Comparison of ENCODE assay signal across 8 mouse cellular contexts in the genomic region with DNA sequence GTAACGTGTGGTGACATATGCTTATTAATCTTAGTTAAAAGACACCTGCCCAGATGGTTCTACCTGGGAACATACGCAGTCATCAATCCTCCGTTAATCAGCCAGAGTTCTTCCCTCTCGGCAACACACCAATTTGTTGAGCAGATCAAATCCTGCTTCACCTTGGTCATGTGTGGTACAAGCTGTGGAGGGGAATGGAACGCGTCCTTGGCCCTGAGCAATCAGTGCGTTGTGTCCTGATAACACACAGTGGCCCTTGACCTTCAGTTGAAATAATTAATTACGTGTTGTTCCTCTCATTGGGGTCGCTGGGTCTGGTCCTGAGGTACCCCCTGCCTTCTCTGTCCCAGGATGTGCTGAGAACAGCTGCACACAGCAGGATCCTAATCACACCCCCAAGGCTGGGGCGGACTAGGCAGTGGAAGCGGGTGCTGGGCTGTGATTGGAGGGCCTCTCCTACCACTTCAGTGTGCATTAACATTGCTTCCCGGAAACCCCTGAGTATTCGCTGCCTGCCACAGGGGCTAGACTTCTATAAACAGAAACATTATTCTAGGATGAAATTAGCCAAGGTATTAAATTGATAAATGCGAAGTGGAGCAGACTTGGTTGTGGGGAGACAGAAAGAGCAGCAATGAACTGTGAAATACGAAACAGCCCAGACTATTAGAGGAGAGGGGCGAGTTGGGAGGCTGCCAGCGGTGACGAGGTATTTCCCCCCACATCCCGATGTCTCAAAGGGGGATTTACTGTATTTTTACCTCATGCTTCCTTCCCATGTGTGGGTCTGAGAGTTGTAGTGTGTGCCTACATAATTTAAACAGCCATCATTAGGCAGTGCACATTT.
DNase-seq lines count a peak whose midpoint lies in the region; ATAC-seq and TF ChIP-seq lines count a peak whose summit lies in the region.

No protein-coding gene starts in this region.

- no peaks in the 10 kb centered on the region for H3K9me3 ChIP-seq in kidney, embryonic 16.5 days (ENCODE audit: low read length)
- no peaks in the 10 kb centered on the region for H3K9me3 ChIP-seq in forebrain, embryonic 11.5 days (ENCODE audit: control insufficient read depth, low read length)
- H3K9me3 ChIP-seq in hindbrain, embryonic 15.5 days = no peaks in the 10 kb centered on the region

- H3K4me1 ChIP-seq in kidney, embryonic 16.5 days (ENCODE audit: insufficient read depth, low read length) = peaks cover 11% of the 10 kb centered on the region
- H3K4me1 ChIP-seq in forebrain, embryonic 11.5 days (replicated peaks; ENCODE audit: control insufficient read depth, insufficient read depth, low read length) = no peaks in the 10 kb centered on the region
- peaks cover 37% of the 10 kb centered on the region for H3K4me1 ChIP-seq in hindbrain, embryonic 15.5 days (replicated peaks)
- H3K4me1 ChIP-seq in cerebellum, adult 2 months (ENCODE audit: control insufficient read depth, insufficient read depth, low read length) = no peaks in the 10 kb centered on the region

- TF ChIP-seq POLR2A in cerebellum, adult 2 months (IDR thresholded peaks at IDR 0.05; ENCODE audit: borderline replicate concordance, insufficient read depth, low read length) = no peak

- no peak overlapping the region for H3K4me3 ChIP-seq in kidney, embryonic 16.5 days (ENCODE audit: low read length)
- H3K4me3 ChIP-seq in forebrain, embryonic 11.5 days (ENCODE audit: low read depth, low read length) = no peak overlapping the region
- 0 out of 2 replicates have a peak overlapping the region, but pooled peaks have one; percentile 6 for H3K4me3 ChIP-seq in hindbrain, embryonic 15.5 days
- H3K4me3 ChIP-seq in cerebellum, adult 2 months (replicated peaks; ENCODE audit: insufficient read depth, low read depth, low read length) = no peak overlapping the region

- DNase-seq in kidney, adult 11 months = no peak
- DNase-seq in forebrain, embryonic 11.5 days (ENCODE audit: low spot score) = no peak
- DNase-seq in neural tube, embryonic 10.5 days (ENCODE audit: extremely low spot score, low spot score) = peak; percentile 24
- no peak for DNase-seq in cerebellum, adult 2 months
- no peak for DNase-seq in right cerebral cortex, postnatal 10 days (ENCODE audit: low spot score in 2 of 2)
- DNase-seq in adipocyte (ENCODE audit: low spot score) = no peak

- no peaks in the 10 kb centered on the region for H3K27me3 ChIP-seq in kidney, embryonic 16.5 days (ENCODE audit: insufficient read depth, low read length)
- no peaks in the 10 kb centered on the region for H3K27me3 ChIP-seq in forebrain, embryonic 11.5 days (ENCODE audit: control insufficient read depth, insufficient read depth, low read length)
- H3K27me3 ChIP-seq in hindbrain, embryonic 15.5 days = no peaks in the 10 kb centered on the region
- H3K27me3 ChIP-seq in cerebellum, adult 2 months (ENCODE audit: control insufficient read depth, insufficient read depth, low read length) = no peaks in the 10 kb centered on the region

- 40% methylated on average over 19 of the region's 19 CpGs for WGBS in kidney, embryonic 16.5 days
- 51% methylated on average over 19 of the region's 19 CpGs for WGBS in forebrain, embryonic 11.5 days
- 24% methylated on average over 19 of the region's 19 CpGs for WGBS in hindbrain, embryonic 15.5 days
- WGBS in cerebellum, adult 2 months = 58% methylated on average over 19 of the region's 19 CpGs

- peak; percentile 72 for ATAC-seq in kidney, embryonic 16.5 days (ENCODE audit: low FRiP score, low TSS enrichment)
- peak; percentile 73 for ATAC-seq in forebrain, embryonic 11.5 days (replicated peaks; ENCODE audit: low FRiP score)
- ATAC-seq in hindbrain, embryonic 15.5 days (ENCODE audit: low FRiP score, low read depth) = peak; percentile 83

- TF ChIP-seq CTCF in cerebellum, adult 2 months (IDR thresholded peaks at IDR 0.05; ENCODE audit: borderline replicate concordance, insufficient read depth, low read depth, low read length) = no peak

- peak overlapping the region; percentile 23 for H3K4me2 ChIP-seq in kidney, embryonic 16.5 days (replicated peaks; ENCODE audit: low read depth, low read length)
- H3K4me2 ChIP-seq in forebrain, embryonic 11.5 days (ENCODE audit: low read depth, low read length, severe bottlenecking) = 0 out of 2 replicates have a peak overlapping the region, but pooled peaks have one; percentile 21
- H3K4me2 ChIP-seq in hindbrain, embryonic 15.5 days = peak overlapping the region; percentile 38

- no peak overlapping the region for H3K27ac ChIP-seq in kidney, embryonic 16.5 days (ENCODE audit: low read length)
- H3K27ac ChIP-seq in forebrain, embryonic 11.5 days (ENCODE audit: low read depth, low read length) = no peak overlapping the region
- H3K27ac ChIP-seq in hindbrain, embryonic 15.5 days (replicated peaks) = peak overlapping the region; percentile 68
- H3K27ac ChIP-seq in cerebellum, adult 2 months (ENCODE audit: insufficient read depth, low read length) = no peak overlapping the region

- no peak overlapping the region for H3K9ac ChIP-seq in kidney, embryonic 16.5 days (replicated peaks; ENCODE audit: low read length)
- no peak overlapping the region for H3K9ac ChIP-seq in forebrain, embryonic 11.5 days (ENCODE audit: low read length)
- H3K9ac ChIP-seq in hindbrain, embryonic 15.5 days = no peak overlapping the region; the same call in 1 of the 2 replicates

- H3K36me3 ChIP-seq in kidney, embryonic 16.5 days (ENCODE audit: insufficient read depth, low read length) = no peaks in the 10 kb centered on the region
- H3K36me3 ChIP-seq in forebrain, embryonic 11.5 days (ENCODE audit: control insufficient read depth, insufficient read depth, low read length) = no peaks in the 10 kb centered on the region
- H3K36me3 ChIP-seq in hindbrain, embryonic 15.5 days = no peaks in the 10 kb centered on the region
